Mouse (Mus musculus) MEL (cell line): Measurements from ENCODE around the gene Cyfip2. TPM values are rescaled to one million over a fixed set of nuclear protein-coding genes. Genes with fewer than 3 reads are reported as not detected.

Experiments used
- DNase-seq: peaks from one replicate; pipeline ENCODE4 v3.0.0; 2011; ENCODE audit warnings: low read depth, low spot score
- H3K27ac ChIP-seq: 2 replicates; pipeline ENCODE4 v1.5.1; 2012; ENCODE audit warnings: low read depth, mild to moderate bottlenecking, control low read depth, low read length, moderate library complexity; ENCODE audit not compliant: control insufficient read depth
- H3K27me3 ChIP-seq, 2 experiments: fragments of 150-350 bp in 1 of 2; sonication (generic) in 1 of 2; 2 replicates each; pipeline ENCODE4 v1.6.1; 2012; ENCODE audit warnings: low read length in 2 of 2, mild to moderate bottlenecking in 2 of 2, improper control_type of control experiment in 1 of 2, moderate library complexity in 1 of 2; ENCODE audit not compliant: insufficient read depth in 2 of 2, control insufficient read depth in 1 of 2
- H3K36me3 ChIP-seq, 2 experiments: 2 replicates each; pipeline ENCODE4 v1.6.1; 2012 to 2014; ENCODE audit warnings: low read length in 2 of 2, improper control_type of control experiment in 1 of 2, inconsistent platforms in 1 of 2, mild to moderate bottlenecking in 1 of 2; ENCODE audit not compliant: insufficient read depth in 2 of 2, control insufficient read depth in 1 of 2
- H3K4me1 ChIP-seq, 2 experiments: fragments of 150-350 bp in 1 of 2; sonication (generic) in 1 of 2; 2 replicates each; pipeline ENCODE4 v1.6.1; 2012; ENCODE audit warnings: low read length in 2 of 2, improper control_type of control experiment in 1 of 2, mild to moderate bottlenecking in 1 of 2; ENCODE audit not compliant: insufficient read depth in 2 of 2, control insufficient read depth in 1 of 2
- H3K4me3 ChIP-seq, 2 experiments: fragments of 150-350 bp in 1 of 2; sonication (generic) in 1 of 2; 2 replicates each; pipeline ENCODE4 v1.5.1; 2012; ENCODE audit warnings: low read depth in 2 of 2, low read length in 2 of 2, mild to moderate bottlenecking in 2 of 2, moderate library complexity in 2 of 2, control low read depth in 1 of 2, improper control_type of control experiment in 1 of 2; ENCODE audit not compliant: control insufficient read depth in 1 of 2, insufficient read depth in 1 of 2
- H3K79me2 ChIP-seq: 2 replicates; pipeline ENCODE4 v1.6.1; 2012; ENCODE audit warnings: mild to moderate bottlenecking, low read length, moderate library complexity; ENCODE audit not compliant: control insufficient read depth, poor library complexity, insufficient read depth
- H3K9ac ChIP-seq: 2 replicates; pipeline ENCODE4 v1.6.1; 2012; ENCODE audit warnings: low read depth, mild to moderate bottlenecking, control low read depth, low read length, moderate library complexity; ENCODE audit not compliant: control insufficient read depth, poor library complexity, severe bottlenecking
- H3K9me3 ChIP-seq: fragments of 150-350 bp; sonication (generic); replicated peaks from 2 replicates; pipeline ENCODE4 v1.6.1; 2012; ENCODE audit warnings: mild to moderate bottlenecking, low read length, improper control_type of control experiment, moderate library complexity; ENCODE audit not compliant: insufficient read depth
- BHLHE40 ChIP-seq: IDR thresholded peaks from 2 replicates; pipeline ENCODE4 v1.6.1; 2012; ENCODE audit warnings: low read depth, mild to moderate bottlenecking, inconsistent platforms, low read length, improper control_type of control experiment, borderline replicate concordance
- CHD1 ChIP-seq: IDR thresholded peaks from 2 replicates; pipeline ENCODE4 v1.6.1; 2012; ENCODE audit warnings: low read depth, mild to moderate bottlenecking, inconsistent platforms, low read length, improper control_type of control experiment
- CTCF ChIP-seq, 3 experiments: IDR thresholded peaks in 2 of 3; conservative IDR thresholded peaks in 1 of 3; 2 replicates each; pipeline ENCODE4 v1.5.1; 2011 to 2012; ENCODE audit warnings: low read length in 3 of 3, low read depth in 2 of 3, mild to moderate bottlenecking in 2 of 3, improper control_type of control experiment in 1 of 3, inconsistent platforms in 1 of 3, mixed read lengths in 1 of 3, moderate library complexity in 1 of 3; ENCODE audit not compliant: control insufficient read depth in 1 of 3, insufficient read depth in 1 of 3, poor library complexity in 1 of 3, severe bottlenecking in 1 of 3
- ELF1 ChIP-seq: IDR thresholded peaks from 2 replicates; pipeline ENCODE4 v1.6.1; 2014; ENCODE audit warnings: low read depth, mild to moderate bottlenecking, inconsistent platforms, low read length, improper control_type of control experiment, moderate library complexity
- ETS1 ChIP-seq: IDR thresholded peaks from 2 replicates; pipeline ENCODE4 v1.6.1; 2012; ENCODE audit warnings: low read depth, mild to moderate bottlenecking, inconsistent platforms, low read length, improper control_type of control experiment, moderate library complexity
- GABPA ChIP-seq: IDR thresholded peaks from 2 replicates; pipeline ENCODE4 v1.6.1; 2012; ENCODE audit warnings: low read depth, mild to moderate bottlenecking, inconsistent platforms, low read length, improper control_type of control experiment, moderate library complexity
- JUND ChIP-seq: IDR thresholded peaks from 2 replicates; pipeline ENCODE4 v1.6.1; 2011; ENCODE audit warnings: low read depth, mild to moderate bottlenecking, improper control_type of control experiment, low read length
- KAT2A ChIP-seq: conservative IDR thresholded peaks from 2 replicates; pipeline ENCODE4 v1.6.1; 2012; ENCODE audit warnings: low read depth, low read length, improper control_type of control experiment, inconsistent platforms
- MAFK ChIP-seq: IDR thresholded peaks from 2 replicates; pipeline ENCODE4 v1.6.1; 2011; ENCODE audit warnings: low read depth, mild to moderate bottlenecking, low read length, improper control_type of control experiment, borderline replicate concordance
- MAX ChIP-seq: IDR thresholded peaks from 2 replicates; pipeline ENCODE4 v1.6.1; 2011; ENCODE audit warnings: low read length, improper control_type of control experiment
- MAZ ChIP-seq: IDR thresholded peaks from 2 replicates; pipeline ENCODE4 v1.6.1; 2012; ENCODE audit warnings: low read depth, mild to moderate bottlenecking, inconsistent platforms, low read length, improper control_type of control experiment
- MXI1 ChIP-seq: IDR thresholded peaks from 2 replicates; pipeline ENCODE4 v1.6.1; 2011; ENCODE audit warnings: mild to moderate bottlenecking, low read depth, low read length, improper control_type of control experiment
- MYC ChIP-seq: IDR thresholded peaks from 2 replicates; pipeline ENCODE4 v1.6.1; 2011; ENCODE audit warnings: low read depth, mild to moderate bottlenecking, low read length, improper control_type of control experiment, moderate library complexity
- POLR2A ChIP-seq, 2 experiments: IDR thresholded peaks; 2 replicates each; pipeline ENCODE4 v1.6.1; 2011 to 2012; ENCODE audit warnings: low read length in 2 of 2, mild to moderate bottlenecking in 2 of 2, control low read depth in 1 of 2, improper control_type of control experiment in 1 of 2, low read depth in 1 of 2, moderate library complexity in 1 of 2; ENCODE audit not compliant: control insufficient read depth in 1 of 2, insufficient read depth in 1 of 2, poor library complexity in 1 of 2
- POLR2AphosphoS2 ChIP-seq: IDR thresholded peaks from 2 replicates; pipeline ENCODE4 v1.6.1; 2011; ENCODE audit warnings: low read length, improper control_type of control experiment
- POLR2AphosphoS5 ChIP-seq: IDR thresholded peaks from 2 replicates; pipeline ENCODE4 v1.6.1; 2012; ENCODE audit warnings: low read depth, borderline replicate concordance, mild to moderate bottlenecking, inconsistent platforms, low read length, moderate library complexity, mixed read lengths
- RAD21 ChIP-seq: IDR thresholded peaks from 2 replicates; pipeline ENCODE4 v1.6.1; 2011; ENCODE audit warnings: mild to moderate bottlenecking, low read depth, low read length, improper control_type of control experiment
- SMC3 ChIP-seq: IDR thresholded peaks from 2 replicates; pipeline ENCODE4 v1.6.1; 2011; ENCODE audit warnings: low read depth, low read length, improper control_type of control experiment
- TCF12 ChIP-seq: IDR thresholded peaks from 2 replicates; pipeline ENCODE4 v1.6.1; 2014; ENCODE audit warnings: low read depth, mild to moderate bottlenecking, inconsistent platforms, low read length, improper control_type of control experiment, moderate library complexity
- USF1 ChIP-seq: IDR thresholded peaks from 2 replicates; pipeline ENCODE4 v1.6.1; 2014; ENCODE audit warnings: low read depth, mild to moderate bottlenecking, inconsistent platforms, low read length, improper control_type of control experiment, moderate library complexity
- ZC3H11A ChIP-seq: IDR thresholded peaks from 2 replicates; pipeline ENCODE4 v1.6.1; 2012; ENCODE audit warnings: low read depth, mild to moderate bottlenecking, inconsistent platforms, low read length, improper control_type of control experiment
- ZKSCAN1 ChIP-seq: IDR thresholded peaks from 2 replicates; pipeline ENCODE4 v1.6.1; 2012; ENCODE audit warnings: low read depth, mild to moderate bottlenecking, inconsistent platforms, low read length, improper control_type of control experiment, moderate library complexity
- ZMIZ1 ChIP-seq: IDR thresholded peaks from 2 replicates; pipeline ENCODE4 v1.6.1; 2012; ENCODE audit warnings: low read depth, mild to moderate bottlenecking, inconsistent platforms, low read length, improper control_type of control experiment, moderate library complexity
- polyA plus RNA-seq, 2 experiments: library from polyadenylated mRNA; stranded (reverse) in 1 of 2; unstranded in 1 of 2; fragments of >175 nt in 1 of 2; fragments of >200 nt in 1 of 2; gene quantifications; 2 replicates each; pipeline versions ENCODE4 v1.2.1 to v1.2.4; 2012; ENCODE audit warnings: low replicate concordance in 2 of 2, low read depth in 1 of 2; ENCODE audit not compliant: insufficient read length in 2 of 2, insufficient read depth in 1 of 2, missing spikeins in 1 of 2
- total RNA-seq: library from RNA; depleted of rRNA; stranded (reverse); fragments of 300-350 nt; gene quantifications from 2 replicates; pipeline ENCODE4 v1.2.3, GENCODE M21; 2012

Cyfip2 gene
- total and polyA plus RNA-seq, 3 experiments: 9.9 to 31.8 (median 18.9) TPM

GRCm38 (mm10) chr11:46211858-46212257 lies 100.8 kb downstream of the Cyfip2 start:
- Histone ChIP-seq H3K27me3 (no peaks in the 10 kb centered on the region), H3K27ac (no peak overlapping the region), H3K36me3 (no peaks in the 10 kb centered on the region), H3K9ac (no peak overlapping the region), H3K4me1 (no peaks in the 10 kb centered on the region), H3K9me3 (no peaks in the 10 kb centered on the region)
- TF ChIP-seq SMC3 (no peak), GABPA (no peak), TCF12 (no peak), ELF1 (no peak), USF1 (no peak)
- TF ChIP-seq, all 39 proteins: peak for 0
- no peak for DNase-seq
- Histone ChIP-seq H3K79me2 (no peaks in the 10 kb centered on the region), H3K4me3 (no peak overlapping the region)

GRCm38 (mm10) chr11:46209884-46210283 lies 102.8 kb downstream of the Cyfip2 start:
- Histone ChIP-seq H3K27ac (no peak overlapping the region), H3K4me3 (no peak overlapping the region), H3K4me1 (no peaks in the 10 kb centered on the region), H3K9me3 (no peaks in the 10 kb centered on the region), H3K27me3 (no peaks in the 10 kb centered on the region), H3K79me2 (no peaks in the 10 kb centered on the region), H3K36me3 (no peaks in the 10 kb centered on the region), H3K9ac (no peak overlapping the region)
- TF ChIP-seq CHD1 (no peak), MAX (no peak)
- no peak for DNase-seq

- no peaks in the 10 kb centered on the region for H3K9me3 ChIP-seq
- no peak overlapping the region for H3K4me3 ChIP-seq
- no peak overlapping the region for H3K9ac ChIP-seq
- DNase-seq: no peak
- no peak for TF ChIP-seq MAZ
- no peak for TF ChIP-seq POLR2AphosphoS5
- no peak for TF ChIP-seq ZKSCAN1
- no peak for TF ChIP-seq TCF12
- TF ChIP-seq POLR2A (IDR thresholded peaks at IDR 0.05; ENCODE audit: control insufficient read depth in 1 of 2, insufficient read depth in 1 of 2, low read depth in 1 of 2, low read length in 2 of 2, poor library complexity in 1 of 2): no peak
- no peak for TF ChIP-seq MXI1
- no peak for TF ChIP-seq JUND
- no peak for TF ChIP-seq MYC
- TF ChIP-seq USF1: no peak
- TF ChIP-seq RAD21: no peak
- no peak for TF ChIP-seq KAT2A
- TF ChIP-seq ZC3H11A: no peak
- TF ChIP-seq CTCF (IDR thresholded peaks at IDR 0.05 in 2 of 3, conservative IDR thresholded peaks at IDR 0.05 in 1 of 3; ENCODE audit: control insufficient read depth in 1 of 3, insufficient read depth in 1 of 3, low read depth in 2 of 3, low read length in 3 of 3, poor library complexity in 1 of 3, severe bottlenecking in 1 of 3): no peak
- no peak for TF ChIP-seq GABPA
- no peak for TF ChIP-seq MAX
- no peak for TF ChIP-seq BHLHE40
- no peak for TF ChIP-seq POLR2AphosphoS2
- TF ChIP-seq ETS1: no peak
- no peak for TF ChIP-seq ZMIZ1
- TF ChIP-seq MAFK: no peak
- H3K36me3 ChIP-seq: no peaks in the 10 kb centered on the region
- H3K79me2 ChIP-seq: no peaks in the 10 kb centered on the region
- H3K4me1 ChIP-seq: no peaks in the 10 kb centered on the region
- no peak overlapping the region for H3K27ac ChIP-seq
- H3K27me3 ChIP-seq: no peaks in the 10 kb centered on the region
These were observed 106.8 kb downstream of the Cyfip2 start for GRCm38 (mm10) chr11:46205639-46206409.
